Mouse (Mus musculus) thymus, postnatal 14 days (tissue): ENCODE measurements around the gene Rapgef5.

ENCODE experiments used
- DNase-seq: peaks from one replicate; pipeline ENCODE4 v3.0.0; 2021

Gene Rapgef5

DNA sequence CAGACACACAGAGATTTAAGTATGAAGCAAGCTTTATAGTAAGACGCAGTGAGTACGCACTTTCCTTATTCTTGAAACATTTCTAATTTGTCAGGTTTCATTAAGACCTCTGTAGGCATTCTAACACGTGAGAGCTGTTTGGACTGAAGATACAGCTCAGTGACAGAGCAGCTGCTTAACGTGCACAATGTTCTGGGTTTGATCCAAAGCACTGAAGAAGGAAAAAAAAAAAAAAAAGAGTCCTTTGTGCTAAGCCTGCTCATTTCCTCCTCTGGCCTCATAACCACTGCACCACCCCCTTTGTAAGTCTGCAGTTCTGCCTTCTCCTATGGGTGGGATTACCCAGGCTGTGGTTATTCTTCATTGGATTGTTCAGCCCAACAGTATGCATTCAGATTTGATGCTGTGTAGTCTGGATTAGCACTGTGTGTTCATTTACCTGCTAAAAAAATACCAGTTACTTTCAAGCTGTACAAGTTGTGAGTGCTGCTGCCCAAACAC is 103.3 kb downstream of the Rapgef5 start:
- DNase-seq, result no peak

DNA sequence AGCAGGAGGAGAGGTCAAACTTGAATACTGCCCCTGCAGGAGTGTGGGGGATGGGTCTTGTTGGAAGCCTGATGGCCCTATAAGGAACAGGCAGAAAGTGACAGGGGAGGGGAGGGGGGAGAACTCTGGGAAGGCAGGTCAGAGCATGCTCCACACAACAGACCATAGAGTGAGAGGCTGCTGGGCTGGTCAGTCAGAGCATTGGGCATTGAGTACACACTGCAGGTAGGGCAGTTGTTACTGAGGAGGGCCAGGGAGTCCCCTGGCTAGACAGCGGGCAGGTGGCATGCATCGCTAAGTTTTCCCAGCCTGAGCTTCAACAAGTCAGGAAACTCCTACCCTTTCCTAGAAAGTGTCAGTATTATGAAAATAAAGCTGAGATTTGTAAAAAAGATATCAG is 106.7 kb downstream of the Rapgef5 start:
- DNase-seq, result no peak

DNA sequence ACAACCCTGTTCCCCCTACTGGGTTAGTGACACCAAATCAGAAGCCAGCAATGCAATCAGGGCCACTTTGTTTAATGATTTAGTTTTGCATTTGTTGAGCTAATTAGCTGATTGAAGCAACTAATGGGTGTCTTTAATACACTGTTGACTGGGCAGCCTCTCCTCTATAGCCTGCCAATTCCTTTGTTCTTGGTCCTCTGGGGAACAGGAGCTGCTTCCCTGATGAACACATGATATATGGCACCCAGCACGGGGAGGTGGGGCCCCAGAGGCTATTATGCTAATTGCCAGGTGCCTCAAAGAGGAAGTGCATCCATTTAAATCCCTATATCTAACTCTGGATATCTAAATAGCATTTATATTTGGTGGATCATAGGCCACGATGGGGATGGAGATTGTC is 111.0 kb downstream of the Rapgef5 start:
- no peak for DNase-seq

DNA sequence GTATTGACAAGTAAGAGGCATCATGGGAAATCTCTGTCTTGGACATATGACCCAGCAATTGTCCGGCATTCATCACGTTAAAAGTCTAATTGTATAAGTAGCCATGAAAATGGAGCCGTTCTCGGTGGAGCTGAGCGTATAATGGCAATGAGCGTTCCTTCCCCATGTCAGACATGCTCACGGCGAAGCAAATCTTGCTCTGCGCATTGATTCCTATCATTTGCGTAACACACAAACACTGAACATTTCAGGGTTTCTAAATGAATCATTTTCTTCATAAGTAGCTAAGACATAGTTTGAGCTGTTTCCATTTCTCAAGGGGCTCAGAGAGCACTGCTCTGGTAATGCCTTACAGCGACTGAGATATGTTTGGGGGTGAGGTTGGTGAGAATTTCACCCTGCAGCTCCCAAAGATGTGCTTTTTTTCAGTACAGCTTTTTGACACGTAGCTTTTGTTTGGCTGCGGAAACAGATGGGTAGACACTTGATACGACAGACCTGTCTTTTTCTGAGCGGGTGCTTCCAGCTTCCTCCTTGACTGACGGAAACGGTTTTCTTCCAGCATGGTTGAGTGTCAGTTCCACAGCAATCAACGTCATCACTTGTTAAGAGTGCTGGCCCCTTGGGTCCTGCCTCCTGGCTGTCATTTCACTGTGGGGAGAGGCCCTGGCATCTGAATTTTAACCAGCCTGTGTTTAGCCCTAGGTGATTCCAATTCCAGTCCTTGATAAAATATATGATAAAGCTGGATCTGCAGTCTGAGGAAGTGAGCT is 112.2 kb downstream of the Rapgef5 start:
- DNase-seq, result no peak

DNA sequence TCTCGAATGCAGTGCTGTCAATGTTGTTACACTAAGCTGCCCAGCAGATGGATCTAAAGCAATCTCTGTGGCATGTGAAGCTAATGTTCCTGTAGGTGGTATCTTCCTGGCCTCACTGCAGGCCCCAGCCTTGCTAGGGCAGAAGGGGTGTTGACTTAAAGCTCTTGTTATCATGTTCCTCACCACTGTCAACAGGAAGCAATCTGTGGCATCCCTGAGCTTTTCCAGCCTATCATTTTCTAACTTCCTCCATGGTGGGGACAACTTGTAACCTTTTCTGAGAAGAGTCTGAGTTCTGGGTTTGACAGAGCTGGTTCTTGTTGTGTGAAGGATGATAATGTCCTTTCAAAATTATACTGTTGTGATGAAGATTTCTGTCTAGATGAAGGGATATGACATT is 115.9 kb downstream of the Rapgef5 start:
- DNase-seq, result no peak

DNA sequence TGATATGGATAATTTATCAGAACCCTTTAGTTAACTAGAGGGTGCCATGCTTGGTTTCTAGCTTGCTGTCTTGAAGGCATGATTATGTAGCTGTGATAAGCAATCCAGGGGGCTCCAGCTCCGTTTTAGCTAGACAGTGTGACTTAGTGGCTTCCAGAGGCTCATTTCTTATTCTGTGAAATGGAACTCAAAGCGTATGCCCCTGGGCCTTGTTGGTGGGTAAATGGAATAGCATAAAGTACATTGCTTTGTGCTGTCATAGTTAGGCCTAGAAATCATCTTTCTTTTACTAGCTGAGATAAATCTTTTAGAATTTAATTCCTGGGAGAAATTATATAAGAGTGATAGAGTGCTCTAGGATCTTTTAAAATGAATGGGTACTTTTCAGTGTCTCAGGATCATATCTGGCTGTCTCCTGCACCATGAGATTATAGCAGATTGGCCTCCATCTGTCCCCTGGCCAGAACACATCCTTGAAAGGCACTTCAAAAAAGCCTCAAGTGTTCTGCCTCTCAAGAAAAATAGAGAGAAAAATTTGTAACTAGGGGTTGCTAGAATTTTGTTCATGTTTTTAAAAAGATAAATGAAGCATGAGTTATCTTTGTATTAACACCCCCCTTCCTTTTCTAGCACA is 120.0 kb downstream of the Rapgef5 start:
- no peak for DNase-seq

DNA sequence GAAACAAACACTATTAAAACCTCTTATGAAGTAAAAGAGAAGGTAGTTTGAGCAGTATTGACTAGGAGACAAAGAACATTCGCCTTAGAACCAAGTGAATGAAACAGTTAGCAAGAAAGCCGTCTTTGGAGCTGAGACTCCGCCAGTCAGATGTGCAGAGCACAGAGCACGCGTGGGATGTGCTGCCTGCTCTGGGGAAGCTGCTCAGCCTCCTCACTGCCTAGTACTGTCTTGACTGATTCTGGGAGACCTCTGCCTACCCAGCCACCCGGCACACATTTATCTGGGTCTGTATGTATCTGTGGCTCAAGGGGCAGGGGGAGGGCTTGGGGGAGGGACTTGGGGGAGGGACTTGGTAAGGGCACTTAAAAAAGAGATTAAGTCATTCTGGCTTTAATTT is 120.7 kb downstream of the Rapgef5 start:
- no peak for DNase-seq

DNA sequence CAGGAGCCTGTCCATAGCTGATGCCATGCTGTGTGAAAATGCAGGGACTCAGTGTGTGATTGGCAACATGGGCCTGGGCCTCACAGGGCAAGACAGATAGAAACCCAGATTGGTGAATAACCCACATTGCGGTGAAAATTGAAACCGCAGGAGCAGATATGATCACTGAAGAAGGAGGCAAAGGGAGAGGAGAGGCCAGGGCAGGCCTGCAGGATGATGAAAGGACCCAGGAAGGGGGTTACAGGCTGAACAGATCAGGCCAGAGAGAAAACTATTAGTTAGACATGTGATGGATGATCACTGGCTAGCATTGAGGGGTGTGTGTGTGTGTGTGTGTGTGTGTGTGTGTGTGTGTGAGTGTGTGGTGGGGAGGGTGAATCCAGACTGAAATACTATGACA is 122.6 kb downstream of the Rapgef5 start:
- DNase-seq, result no peak

DNA sequence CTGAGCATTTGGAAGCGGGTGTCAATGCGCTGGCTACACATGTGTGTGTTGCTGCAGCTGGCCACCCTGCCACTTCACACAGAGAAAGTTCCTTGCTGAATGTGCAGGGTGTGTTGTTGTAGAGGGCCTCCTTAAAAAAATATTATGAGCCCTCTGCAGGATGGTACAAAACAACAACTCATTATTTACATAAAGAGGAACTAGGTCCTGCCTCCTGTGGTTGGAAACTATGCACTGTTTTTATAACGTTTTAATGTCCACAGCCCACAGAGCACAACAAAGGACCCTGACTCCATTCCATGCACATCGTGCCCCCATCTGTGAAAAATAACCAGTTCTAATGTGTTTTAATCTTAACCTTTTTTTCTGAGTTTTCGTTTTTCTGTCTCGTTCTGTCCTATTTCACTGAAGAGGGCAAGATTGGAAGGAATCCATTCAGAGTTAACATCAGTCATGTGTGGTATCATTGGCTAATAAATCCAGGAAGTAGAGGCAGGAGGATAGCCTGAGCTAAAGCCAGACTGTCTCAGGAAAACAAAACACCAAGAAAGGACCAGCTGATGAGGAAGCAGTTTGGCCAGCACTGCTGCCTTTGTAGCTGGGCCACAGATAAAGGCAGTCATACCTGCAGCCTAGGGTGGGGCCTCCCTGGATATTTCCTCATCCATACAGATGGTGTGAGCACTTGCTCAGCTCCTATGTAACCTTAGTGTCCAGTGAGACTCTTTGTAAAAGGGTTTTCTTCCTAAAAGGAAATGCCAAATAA is 123.3 kb downstream of the Rapgef5 start:
- DNase-seq, result no peak

DNA sequence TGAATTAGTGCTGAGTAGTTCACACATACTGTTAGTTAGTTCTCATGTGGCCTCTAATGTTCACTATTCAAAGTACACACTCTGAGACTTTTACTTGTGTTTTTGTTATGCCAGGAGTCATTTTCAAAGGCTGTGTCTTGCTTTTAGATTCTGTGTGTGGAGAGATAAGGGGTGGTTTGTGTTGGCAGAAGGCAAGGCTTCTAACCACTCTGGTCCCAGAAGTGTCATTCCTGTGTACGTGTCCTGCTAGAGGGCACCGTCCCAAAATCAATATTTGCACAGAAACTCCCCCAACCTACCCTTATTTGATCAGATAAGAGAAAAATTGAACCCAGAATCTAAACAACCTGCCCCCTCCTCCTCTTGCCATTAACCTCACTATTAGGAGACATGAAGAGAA is 126.2 kb downstream of the Rapgef5 start:
- DNase-seq, result no peak

DNA sequence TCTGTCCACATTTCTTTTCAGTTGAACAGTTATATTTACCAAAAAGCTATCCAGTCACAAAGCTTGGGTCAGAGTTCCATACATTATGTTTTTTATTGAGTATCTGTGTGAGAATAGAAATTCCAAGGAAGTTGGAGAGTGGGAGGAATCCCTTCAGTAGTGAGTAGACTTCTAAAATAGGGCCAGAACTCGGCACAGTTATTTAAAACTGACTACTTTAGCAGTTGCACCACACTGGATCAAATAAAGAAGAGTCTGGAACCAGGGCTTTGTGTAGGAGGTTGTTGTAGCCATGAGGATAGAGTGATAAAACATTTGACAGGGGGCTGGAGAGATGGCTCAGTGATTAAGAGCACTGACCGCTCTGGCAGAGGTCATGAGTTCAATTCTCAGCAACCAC is 129.5 kb downstream of the Rapgef5 start:
- no peak for DNase-seq

DNA sequence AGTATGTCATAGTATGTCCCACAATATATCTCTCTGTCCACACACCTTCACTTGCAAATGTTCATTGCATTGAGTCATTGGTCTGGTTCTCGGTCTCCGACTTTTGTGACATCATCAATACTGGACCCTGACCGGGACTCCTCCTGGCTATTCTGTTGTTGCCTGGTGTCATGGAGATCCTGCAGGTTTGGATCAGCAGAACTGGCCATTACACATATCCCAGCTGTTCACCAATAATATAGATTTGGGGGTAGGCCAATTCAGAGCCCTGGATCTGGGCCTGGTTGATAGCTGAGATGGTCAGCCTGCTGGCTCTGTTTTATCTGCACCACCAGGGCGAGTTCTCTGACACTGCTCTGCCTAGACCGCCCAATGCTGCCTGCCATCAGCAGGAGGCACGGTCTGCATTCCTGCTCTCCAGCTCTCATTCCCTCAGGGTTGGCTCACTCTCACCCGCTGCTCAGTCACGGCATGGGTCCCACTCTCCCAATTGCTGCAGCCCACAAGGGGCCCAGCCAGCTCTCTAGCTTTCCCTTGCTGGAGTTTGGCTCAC is 137.7 kb downstream of the Rapgef5 start:
- no peak for DNase-seq

DNA sequence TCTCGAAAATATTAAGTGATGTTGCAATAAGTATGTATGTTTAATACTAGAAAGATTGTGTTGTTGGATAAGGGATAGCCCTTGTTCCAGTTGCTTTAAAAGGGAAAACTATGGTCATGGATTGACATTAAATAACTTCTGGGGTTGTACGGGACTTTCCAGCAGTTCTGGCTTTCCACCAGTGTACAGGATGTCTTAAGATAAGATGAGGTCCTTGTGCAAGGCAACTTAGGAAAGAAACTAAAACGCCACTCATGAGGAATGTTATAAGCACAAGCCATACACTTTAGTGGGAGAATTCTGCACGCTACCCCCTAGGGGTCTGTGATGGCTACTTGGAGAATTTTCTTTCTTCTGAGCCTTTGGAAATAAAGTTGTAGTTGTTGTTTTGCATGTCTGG is 140.7 kb downstream of the Rapgef5 start:
- DNase-seq, result no peak

DNA sequence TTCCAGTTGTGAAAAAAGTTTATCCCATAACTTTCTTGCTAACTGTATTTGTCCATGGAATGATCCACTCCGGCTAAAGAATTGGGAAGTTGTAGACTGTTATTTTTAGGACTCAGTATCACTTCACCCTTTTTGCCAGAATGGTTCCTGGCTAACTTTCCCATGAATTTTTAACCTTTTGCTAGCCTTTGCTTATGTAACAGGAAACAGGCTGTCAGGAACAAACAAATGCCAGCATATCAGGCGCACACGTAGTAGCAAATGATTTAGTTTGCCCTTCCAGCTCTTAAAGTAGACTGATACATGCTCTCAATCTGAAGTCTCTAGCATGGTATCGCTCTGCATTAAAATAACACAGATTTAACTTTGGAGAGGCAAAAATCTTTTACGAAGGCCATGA is 141.5 kb downstream of the Rapgef5 start:
- DNase-seq, result no peak

DNA sequence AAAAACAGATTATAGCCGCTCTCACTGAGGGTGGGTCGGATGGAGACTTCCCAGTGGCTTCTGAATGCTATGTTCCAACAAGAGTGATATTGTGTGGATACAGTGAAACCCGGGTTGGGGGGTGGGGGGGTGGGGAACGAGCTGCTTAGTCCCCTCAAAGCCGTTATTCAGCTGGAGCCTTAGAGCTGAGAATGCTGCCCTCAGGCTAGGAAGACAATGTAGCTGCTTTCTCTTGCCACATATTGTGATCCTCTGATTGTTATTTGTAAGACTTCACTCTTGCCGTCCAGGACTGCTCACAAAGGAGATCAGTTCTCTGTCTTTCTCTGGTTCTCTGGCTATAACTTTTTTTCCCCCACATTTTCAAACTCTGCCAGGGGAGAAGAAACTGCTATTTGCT is 142.5 kb downstream of the Rapgef5 start:
- no peak for DNase-seq

DNA sequence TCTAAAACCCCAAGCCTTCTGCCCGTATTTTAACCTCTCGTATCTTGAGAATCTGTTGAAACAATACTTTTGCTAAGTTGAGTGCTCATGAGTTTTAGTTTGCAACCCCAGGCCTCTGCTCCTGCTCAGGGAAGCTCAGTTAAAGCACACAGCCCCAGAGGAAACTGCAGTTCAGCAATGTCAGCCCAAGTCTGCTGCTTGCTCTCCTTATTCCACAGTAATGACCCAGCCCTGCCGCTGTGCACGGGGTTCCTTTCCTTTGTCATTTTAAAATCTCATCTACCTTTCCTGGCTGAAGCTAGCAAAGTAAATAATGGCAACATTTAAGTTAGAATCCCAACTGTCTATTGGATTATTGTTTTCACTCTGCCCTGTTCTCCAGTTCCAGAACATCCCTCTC is 144.1 kb downstream of the Rapgef5 start:
- DNase-seq, result no peak

DNA sequence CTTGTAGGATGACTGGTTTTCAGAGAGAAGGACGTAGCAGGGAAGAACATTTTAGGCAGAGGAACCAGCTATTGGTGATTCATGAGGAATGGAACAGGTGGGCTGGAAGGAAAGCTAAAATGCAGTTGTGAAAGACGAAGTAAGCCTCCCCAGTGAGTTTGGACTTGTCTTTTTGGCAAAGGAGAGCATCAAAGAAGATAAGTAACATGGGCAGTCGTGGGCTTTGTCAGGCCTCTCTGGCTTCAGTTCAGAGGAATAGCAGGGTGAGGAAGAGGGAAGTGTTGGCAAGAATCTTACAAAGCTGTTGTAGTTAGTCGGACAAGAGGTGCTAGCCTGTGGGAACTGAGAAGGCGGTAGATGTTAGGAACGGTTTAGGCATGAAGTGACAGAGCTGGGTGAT is 145.6 kb downstream of the Rapgef5 start:
- no peak for DNase-seq

DNA sequence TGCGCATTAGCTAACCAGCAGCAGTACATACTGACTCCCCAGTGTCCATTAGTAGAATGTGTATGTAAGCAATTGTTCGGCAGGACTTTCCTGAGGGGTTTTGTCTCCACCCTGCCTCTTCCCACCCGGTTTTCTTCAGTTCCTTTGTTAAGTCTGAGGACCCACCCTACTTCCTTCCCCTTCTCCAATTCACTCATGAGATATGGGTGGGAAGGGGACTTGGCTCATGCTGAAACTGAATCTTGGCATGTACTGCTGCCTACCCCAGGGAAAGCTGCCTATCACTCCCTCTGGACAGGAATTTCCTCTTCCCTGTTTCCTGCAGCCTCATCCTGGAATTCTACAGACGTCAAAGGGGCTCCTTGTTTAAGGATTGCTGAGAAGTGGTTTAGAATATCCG is 147.4 kb downstream of the Rapgef5 start:
- DNase-seq, result no peak

DNA sequence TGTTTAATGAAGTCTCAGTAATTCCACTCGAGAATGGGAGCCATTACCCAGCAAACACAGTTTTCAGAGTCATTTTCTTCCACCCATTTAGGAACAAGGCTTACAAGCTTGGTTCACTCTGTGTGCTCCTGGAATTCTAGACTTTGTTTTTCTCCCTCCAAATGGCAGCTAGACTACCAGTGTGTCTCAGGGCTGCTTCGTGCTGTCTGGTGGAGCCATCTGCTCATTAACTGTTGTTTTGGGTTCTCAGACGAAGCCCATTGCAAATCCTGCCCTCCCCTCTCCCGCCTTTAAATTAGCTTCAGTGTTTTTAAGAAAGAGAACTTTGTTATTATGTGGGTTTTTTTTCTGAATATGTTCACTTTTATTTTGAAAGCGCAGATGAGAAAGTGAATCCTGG is 148.4 kb downstream of the Rapgef5 start:
- no peak for DNase-seq

DNA sequence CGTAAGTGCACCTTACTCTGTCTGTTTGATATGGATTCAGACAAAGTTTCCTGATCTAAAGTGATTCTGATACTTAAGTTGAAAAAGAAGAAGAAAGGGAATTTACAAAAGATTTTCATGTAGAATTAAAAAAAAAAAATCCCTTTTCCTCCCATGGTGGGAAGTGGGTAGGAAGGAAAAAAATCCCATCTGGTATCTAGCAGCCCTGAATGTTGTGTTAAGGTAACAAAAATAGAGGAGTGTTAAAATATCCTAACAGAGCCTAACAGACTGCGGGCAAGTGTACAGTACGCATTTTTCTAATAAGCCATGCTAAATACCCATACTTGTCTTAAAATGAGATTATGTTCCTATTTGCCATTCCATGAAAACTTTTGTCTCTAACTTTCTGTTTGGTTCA is 150.1 kb downstream of the Rapgef5 start:
- DNase-seq, result no peak

DNA sequence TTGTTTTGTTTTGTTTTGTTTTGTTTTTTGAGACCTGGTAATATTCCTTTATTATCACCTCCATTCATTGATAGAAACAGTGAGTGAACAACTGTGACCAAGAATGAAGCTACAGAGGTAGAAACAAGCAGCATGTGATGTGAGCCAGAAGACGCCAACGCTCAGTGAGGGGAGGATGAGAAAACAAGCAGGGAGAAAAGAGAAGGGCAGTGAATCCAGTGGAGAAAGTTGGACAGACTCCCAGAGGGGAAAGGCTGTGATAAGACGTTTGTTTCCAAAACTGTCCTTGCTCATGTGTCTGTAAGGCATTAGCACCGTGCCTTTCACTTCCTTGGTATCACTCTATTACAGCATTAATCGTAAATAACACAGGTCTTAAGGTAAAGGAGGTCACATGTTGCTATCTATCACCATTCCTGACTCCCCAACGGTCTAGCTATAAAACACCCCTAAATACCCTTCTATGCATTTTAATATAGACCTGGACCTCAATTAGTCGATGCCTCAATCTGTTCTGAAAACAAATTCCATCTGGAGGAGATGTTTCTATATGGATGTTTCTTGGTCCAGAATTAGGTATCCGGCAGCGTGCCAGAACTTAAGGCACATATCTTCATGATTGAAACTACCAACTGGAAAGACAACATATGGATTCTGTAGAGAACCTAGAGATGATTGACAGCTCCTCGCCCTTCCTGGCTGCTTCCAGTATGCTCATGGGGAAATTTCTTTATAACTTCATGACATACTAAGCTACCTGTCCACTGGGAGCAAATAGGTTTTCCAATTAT is 153.5 kb downstream of the Rapgef5 start:
- DNase-seq, result no peak

DNA sequence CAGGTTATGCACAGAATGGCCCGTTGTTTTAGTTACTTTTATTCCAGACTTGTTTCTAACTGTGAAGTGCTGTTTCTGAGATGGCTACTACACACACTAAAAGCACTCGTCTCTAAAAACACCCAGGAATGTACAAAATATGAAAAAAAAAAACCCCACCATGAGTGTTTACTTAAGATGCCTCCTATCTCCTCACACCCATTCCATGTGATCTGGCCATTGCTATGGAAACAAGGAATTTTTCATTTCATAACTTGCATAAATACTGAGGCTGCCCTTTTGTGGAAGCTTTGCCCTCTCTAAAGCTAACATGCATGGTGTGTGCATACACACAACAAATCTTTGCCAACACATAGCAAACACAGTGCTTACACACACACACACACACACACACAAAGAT is 156.9 kb downstream of the Rapgef5 start:
- no peak for DNase-seq

DNA sequence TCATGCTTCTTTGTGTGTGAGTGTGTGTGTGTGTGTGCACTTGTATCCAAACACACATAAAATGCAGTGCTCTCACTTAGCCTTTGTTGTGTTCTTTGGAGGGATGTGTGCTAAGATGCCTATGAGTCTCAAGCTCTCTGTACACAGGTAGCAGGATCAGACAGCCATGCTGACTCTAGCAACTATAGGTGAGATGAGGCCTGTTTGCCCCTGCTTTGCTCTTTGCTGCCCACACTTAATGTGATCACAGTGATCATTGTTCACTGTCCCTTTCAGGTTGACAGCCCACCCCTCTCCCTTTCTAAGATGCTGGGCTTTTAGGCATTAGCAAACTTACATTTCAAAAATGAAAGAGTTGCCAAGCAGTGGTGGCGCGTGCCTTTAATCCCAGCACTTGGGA is 158.2 kb downstream of the Rapgef5 start:
- no peak for DNase-seq
